Mouse (Mus musculus) hematopoietic stem cell, adult 5-6 weeks (primary cell): ENCODE measurements around the gene Sesn2. TPM values are rescaled to one million over a fixed set of nuclear protein-coding genes. Genes with fewer than 3 reads are reported as not detected.
"Not testable (repeated sequence)": the region's sequence is repeated elsewhere in the genome, so short reads cannot be mapped to it uniquely, and the experiment has no call there.

Experiments
- ATAC-seq, 2 experiments: fragments of 125-278 bp in 1 of 2; replicated peaks in 1 of 2; 2 replicates each; pipeline ENCODE4 v1.8.0; 2016 to 2017; ENCODE audit warnings: inconsistent platforms in 2 of 2, mild to moderate bottlenecking in 2 of 2, moderate number of reproducible peaks in 2 of 2, low read depth in 1 of 2, moderate TSS enrichment in 1 of 2; ENCODE audit not compliant: low FRiP score in 2 of 2, poor library complexity in 2 of 2, severe bottlenecking in 2 of 2, insufficient read depth in 1 of 2, low TSS enrichment in 1 of 2
- total RNA-seq: library from RNA; stranded (forward); fragments of 172-1452, 232-1000 nt; gene quantifications from 2 replicates; pipeline ENCODE4 v1.2.3, GENCODE M21; 2017

Sesn2 gene
- total RNA-seq, 1 experiment from 2014 or later: 3.9 TPM

GRCm38 (mm10) chr4:132491057-132491456 is 19.2 kb downstream of the Sesn2 start:
- ATAC-seq: no peak

- peak; percentile 57 to 67; a peak in 3 of 4 replicates for ATAC-seq
Observed at GRCm38 (mm10) chr4:132490273-132491010, 19.9 kb downstream of the Sesn2 start.

- no peak for ATAC-seq
Observed at GRCm38 (mm10) chr4:132488976-132489375, 21.3 kb downstream of the Sesn2 start.

- no peak for ATAC-seq
Observed at GRCm38 (mm10) chr4:132488521-132488920, 21.8 kb downstream of the Sesn2 start.

GRCm38 (mm10) chr4:132484820-132485219 is 25.5 kb downstream of the Sesn2 start:
- ATAC-seq: no peak

GRCm38 (mm10) chr4:132484231-132484630 is 26.1 kb downstream of the Sesn2 start:
- ATAC-seq: no peak

GRCm38 (mm10) chr4:132482956-132483608 is 27.2 kb downstream of the Sesn2 start:
- ATAC-seq: no peak

GRCm38 (mm10) chr4:132482104-132482503 is 28.2 kb downstream of the Sesn2 start:
- not testable (repeated sequence) for ATAC-seq

GRCm38 (mm10) chr4:132477833-132478232 is 32.5 kb downstream of the Sesn2 start:
- no peak for ATAC-seq

- ATAC-seq: peak in 1 of 2 experiments; percentile 52; a peak in 1 of 4 replicates
Observed at GRCm38 (mm10) chr4:132475895-132476878, 34.1 kb downstream of the Sesn2 start.

- no peak; a peak in 1 of 4 replicates for ATAC-seq
Observed at GRCm38 (mm10) chr4:132474631-132475030, 35.7 kb downstream of the Sesn2 start.

- ATAC-seq: no peak; a peak in 1 of 4 replicates
Observed at GRCm38 (mm10) chr4:132473411-132473810, 36.9 kb downstream of the Sesn2 start.

- ATAC-seq: no peak
Observed at GRCm38 (mm10) chr4:132469873-132470272, 40.4 kb downstream of the Sesn2 start.

GRCm38 (mm10) chr4:132464255-132464613 is 46.1 kb downstream of the Sesn2 start:
- ATAC-seq: no peak

GRCm38 (mm10) chr4:132463430-132464254 is 46.7 kb downstream of the Sesn2 start, which contains the start of gene Med18:
Gene Med18 (minus strand): TSS chr4:132463921.
- peak; percentile 91 to 94 for ATAC-seq

GRCm38 (mm10) chr4:132462836-132463235 is 47.5 kb downstream of the Sesn2 start:
- ATAC-seq: no peak

GRCm38 (mm10) chr4:132460225-132460624 is 50.1 kb downstream of the Sesn2 start:
- ATAC-seq: no peak
